Mouse (Mus musculus): ENCODE data around the gene Pam. TPM values are rescaled to one million over a fixed set of nuclear protein-coding genes. Genes with fewer than 3 reads are reported as not detected.
A peak's percentile ranks its signal among the peaks of the same experiment; 100 is the strongest.

Pam gene
- polyA plus RNA-seq, 1 experiment from 2014 or later, result 49.8 TPM

DNA sequence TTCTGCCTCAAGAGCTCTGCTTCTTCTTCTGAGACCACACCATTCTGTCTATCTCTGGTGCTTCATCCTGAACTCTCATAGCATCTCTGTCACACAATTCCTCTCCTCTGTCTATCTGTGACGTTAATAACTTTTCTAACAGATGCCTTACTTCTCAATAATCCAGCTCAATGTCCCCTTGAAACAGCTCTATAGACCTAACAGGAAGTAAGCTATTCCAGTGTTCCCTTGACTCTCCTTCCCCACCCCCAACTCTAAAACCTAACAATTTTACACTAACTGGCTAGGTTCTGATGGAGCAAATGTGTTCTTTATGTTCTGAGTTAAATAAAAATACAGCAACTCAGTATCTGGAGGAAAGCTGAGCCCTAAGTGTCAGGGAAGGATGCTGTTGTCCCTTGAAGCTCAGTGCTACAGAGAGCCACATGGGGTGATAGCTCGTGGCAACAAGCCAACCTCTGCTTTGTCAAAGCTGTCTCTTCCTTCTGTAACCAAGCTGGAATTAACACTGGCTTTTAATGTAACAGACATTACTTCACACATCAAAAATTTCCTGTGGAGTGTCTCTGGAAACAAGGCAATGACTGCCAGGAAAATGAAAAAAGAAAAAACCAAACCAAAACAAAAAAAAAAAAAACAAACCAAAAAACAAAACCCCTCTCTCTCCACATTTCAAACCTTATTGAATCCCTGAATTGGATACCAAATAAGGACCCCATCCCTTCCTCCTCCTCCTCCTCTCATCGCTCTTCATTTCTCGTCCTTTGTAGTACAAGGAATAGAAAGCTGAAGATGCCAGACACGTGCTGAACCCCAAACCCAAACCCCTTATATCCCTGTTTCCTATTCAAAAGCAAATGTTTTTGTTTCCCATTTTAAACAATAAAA lies 261.7 kb downstream of the Pam start:
- 46% methylated on average over 5 of the region's 5 CpGs for WGBS
- Histone ChIP-seq H3K36me3 (ENCODE audit: poor library complexity, severe bottlenecking) (peaks cover 12% of the 10 kb centered on the region), H3K9me3 (replicated peaks) (no peaks in the 10 kb centered on the region), H3K4me3 (no peak overlapping the region), H3K27me3 (no peaks in the 10 kb centered on the region), H3K4me2 (no peak overlapping the region), H3K9ac (no peak overlapping the region), H3K4me1 (peaks cover 18% of the 10 kb centered on the region), H3K27ac (peak overlapping the region; percentile 81)
- peak; percentile 90 for ATAC-seq

DNA sequence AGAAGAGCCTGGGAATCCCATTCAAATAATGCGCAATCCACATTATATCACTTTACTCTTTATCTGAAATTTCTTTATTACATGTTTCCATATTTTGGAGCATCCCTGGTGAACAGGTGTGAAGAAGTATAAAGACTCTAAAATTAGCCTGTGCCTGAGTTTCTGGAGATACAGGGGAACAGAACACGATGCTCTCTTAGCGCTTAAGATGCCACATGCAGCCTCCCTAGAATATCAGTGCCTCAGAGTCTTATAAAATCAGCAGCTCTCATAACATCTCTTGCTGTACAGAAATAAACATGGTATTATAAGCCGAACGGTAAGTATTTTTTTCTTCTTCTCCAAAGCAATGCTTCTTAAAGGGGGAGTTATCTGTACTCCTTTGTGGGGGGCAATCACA lies 267.4 kb downstream of the Pam start:
- H3K9me3 ChIP-seq (replicated peaks), result no peaks in the 10 kb centered on the region
- no peak overlapping the region for H3K4me3 ChIP-seq
- H3K27ac ChIP-seq, result no peak overlapping the region
- ATAC-seq, result no peak
- no peak overlapping the region for H3K9ac ChIP-seq
- no peaks in the 10 kb centered on the region for H3K27me3 ChIP-seq
- no peak overlapping the region for H3K4me2 ChIP-seq
- 0 out of 2 replicates have a peak, but pooled peaks cover 2% of the 10 kb centered on the region for H3K4me1 ChIP-seq
- WGBS, result 100% methylated on average over 5 of the region's 5 CpGs
- H3K36me3 ChIP-seq (ENCODE audit: poor library complexity, severe bottlenecking), result peaks cover 12% of the 10 kb centered on the region

DNA sequence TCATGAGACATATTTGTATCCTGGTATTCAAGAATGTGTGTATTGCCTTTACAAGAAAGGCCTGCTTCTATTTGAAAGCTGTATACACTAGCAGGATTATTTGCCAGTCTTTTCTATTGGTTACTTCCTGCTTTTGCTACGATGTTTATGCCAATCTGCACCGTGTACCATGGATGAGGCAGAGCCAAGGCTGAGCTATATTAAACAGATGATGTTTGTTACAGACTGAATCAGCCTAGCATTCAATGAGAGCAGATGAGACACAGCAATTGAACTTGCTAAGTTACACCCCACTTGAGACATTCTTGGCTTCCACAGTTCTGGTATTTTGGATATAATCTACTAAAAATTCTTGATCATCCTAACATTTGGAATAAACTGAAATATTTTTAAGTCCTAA lies 267.9 kb downstream of the Pam start:
- Histone ChIP-seq H3K9me3 (replicated peaks) (no peaks in the 10 kb centered on the region), H3K4me2 (no peak overlapping the region), H3K4me1 (no peaks in the 10 kb centered on the region), H3K27ac (no peak overlapping the region), H3K4me3 (no peak overlapping the region), H3K9ac (no peak overlapping the region), H3K27me3 (no peaks in the 10 kb centered on the region), H3K36me3 (ENCODE audit: poor library complexity, severe bottlenecking) (peaks cover 12% of the 10 kb centered on the region)
- ATAC-seq, result peak; percentile 71
- whole genome bisulfite sequencing, result 72% methylated on average over 2 of the region's 2 CpGs

DNA sequence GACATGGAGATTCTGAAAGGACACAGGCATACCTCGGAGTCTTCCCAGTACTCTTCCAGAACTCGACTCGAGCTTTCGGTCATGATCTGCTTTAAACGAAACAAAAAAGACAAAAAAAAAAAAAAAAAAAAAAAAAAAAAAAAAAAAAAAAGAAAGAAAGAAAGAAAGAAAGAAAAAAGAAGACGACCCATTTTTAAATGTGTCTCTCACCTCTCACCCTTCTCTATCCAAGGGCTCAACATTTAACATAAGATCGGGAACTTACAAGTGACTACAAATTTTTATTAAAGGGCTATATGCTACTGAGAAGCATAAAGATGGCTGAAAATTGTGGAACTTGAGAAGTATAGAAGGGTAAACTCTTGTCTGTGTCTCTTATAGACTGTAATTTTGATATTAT lies 272.5 kb downstream of the Pam start:
- Histone ChIP-seq H3K27ac (no peak overlapping the region), H3K4me1 (no peaks in the 10 kb centered on the region), H3K9me3 (replicated peaks) (no peaks in the 10 kb centered on the region), H3K4me2 (no peak overlapping the region), H3K4me3 (no peak overlapping the region), H3K27me3 (no peaks in the 10 kb centered on the region), H3K9ac (no peak overlapping the region), H3K36me3 (ENCODE audit: poor library complexity, severe bottlenecking) (peaks cover 2% of the 10 kb centered on the region; the same call in 1 of the 2 replicates)
- 95% methylated on average over 7 of the region's 7 CpGs for WGBS
- ATAC-seq, result no peak

DNA sequence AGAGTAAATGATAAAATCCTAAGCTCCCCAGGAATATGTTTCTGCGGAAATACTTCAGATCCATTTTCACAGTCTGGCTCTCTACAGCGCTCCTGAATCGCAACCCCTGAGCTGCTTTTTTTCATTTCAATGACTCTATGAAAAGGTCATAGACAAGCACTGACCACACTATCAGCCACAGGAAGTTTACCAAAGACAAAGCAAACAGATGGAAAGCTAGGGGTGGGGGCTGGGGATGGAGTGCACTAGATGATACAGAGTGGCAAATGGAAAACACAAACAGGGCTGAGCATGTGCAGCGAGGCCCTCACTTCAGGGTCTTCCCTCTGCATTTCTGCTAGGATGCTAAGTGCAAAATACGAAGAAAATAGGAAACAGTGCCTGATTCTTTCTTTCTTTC lies 273.2 kb downstream of the Pam start:
- Histone ChIP-seq H3K4me2 (no peak overlapping the region), H3K27me3 (no peaks in the 10 kb centered on the region), H3K4me3 (no peak overlapping the region), H3K27ac (no peak overlapping the region), H3K9ac (no peak overlapping the region), H3K4me1 (no peaks in the 10 kb centered on the region), H3K9me3 (replicated peaks) (no peaks in the 10 kb centered on the region), H3K36me3 (ENCODE audit: poor library complexity, severe bottlenecking) (peaks cover 9% of the 10 kb centered on the region; the same call in 1 of the 2 replicates)
- no peak for ATAC-seq
- WGBS, result 92% methylated on average over 5 of the region's 5 CpGs

DNA sequence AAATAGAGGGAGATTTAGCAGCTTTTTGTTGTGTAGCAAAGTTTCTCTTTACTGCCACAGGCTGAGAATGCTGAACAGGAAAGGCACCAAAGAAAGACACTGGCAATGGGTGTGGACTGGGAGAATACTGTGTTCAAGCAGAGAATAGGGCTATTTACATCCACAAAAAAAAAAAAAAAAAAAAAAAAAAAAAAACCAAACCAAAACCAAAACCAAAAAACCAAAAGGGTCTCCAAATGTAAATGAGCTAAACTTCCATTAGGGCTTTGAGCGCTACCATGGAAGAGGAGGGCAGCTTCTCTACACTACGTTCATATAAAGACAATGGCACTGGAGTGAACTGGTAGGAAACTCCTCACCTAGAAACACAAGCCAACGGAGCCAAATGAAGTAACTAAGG lies 274.2 kb downstream of the Pam start:
- H3K4me2 ChIP-seq, result no peak overlapping the region
- no peaks in the 10 kb centered on the region for H3K9me3 ChIP-seq (replicated peaks)

DNA sequence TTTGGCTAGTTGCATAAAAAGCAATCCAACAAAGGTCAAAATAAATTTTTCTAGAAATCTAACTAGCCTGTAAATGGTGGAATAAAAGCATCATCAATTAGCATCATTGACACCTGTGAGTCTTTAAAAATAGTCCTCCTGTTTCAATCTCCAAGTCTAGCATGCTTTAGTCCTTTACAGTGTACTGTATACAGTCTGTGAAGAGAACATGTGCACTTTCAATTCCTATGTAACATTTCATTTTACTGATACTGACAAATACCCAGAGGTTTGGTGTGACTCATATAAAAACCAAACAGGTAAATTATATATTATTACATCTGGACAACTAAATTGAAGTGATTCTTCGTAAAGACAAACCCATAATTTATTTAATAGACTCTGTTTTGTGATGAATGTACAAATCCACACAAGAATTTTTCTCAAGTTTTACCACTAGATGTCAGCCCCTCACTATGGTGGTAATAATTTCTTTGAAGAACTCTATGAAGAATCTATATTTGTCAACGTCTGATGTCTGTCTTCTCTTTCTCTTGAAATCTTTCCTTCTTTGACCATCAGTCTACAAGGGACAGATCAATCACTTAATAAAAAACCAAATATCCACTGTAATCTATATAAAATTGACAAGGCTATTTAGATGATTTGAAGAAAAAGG lies 286.1 kb downstream of the Pam start:
- Histone ChIP-seq H3K4me3 (no peak overlapping the region), H3K9me3 (replicated peaks) (no peaks in the 10 kb centered on the region), H3K4me2 (no peak overlapping the region), H3K27me3 (no peaks in the 10 kb centered on the region), H3K36me3 (ENCODE audit: poor library complexity, severe bottlenecking) (no peaks in the 10 kb centered on the region), H3K4me1 (no peaks in the 10 kb centered on the region), H3K27ac (no peak overlapping the region), H3K9ac (no peak overlapping the region)
- ATAC-seq, result peak; percentile 73
- 43% methylated on average over 2 of the region's 2 CpGs for WGBS

More for the DNA sequence above, 274.2 kb downstream of the Pam start:
- Histone ChIP-seq H3K27me3 (no peaks in the 10 kb centered on the region), H3K27ac (no peak overlapping the region), H3K36me3 (ENCODE audit: poor library complexity, severe bottlenecking) (peaks cover 9% of the 10 kb centered on the region; the same call in 1 of the 2 replicates), H3K9ac (no peak overlapping the region), H3K4me3 (no peak overlapping the region), H3K4me1 (no peaks in the 10 kb centered on the region)
- ATAC-seq, result no peak
- WGBS, result 86% methylated on average over 3 of the region's 3 CpGs

DNA sequence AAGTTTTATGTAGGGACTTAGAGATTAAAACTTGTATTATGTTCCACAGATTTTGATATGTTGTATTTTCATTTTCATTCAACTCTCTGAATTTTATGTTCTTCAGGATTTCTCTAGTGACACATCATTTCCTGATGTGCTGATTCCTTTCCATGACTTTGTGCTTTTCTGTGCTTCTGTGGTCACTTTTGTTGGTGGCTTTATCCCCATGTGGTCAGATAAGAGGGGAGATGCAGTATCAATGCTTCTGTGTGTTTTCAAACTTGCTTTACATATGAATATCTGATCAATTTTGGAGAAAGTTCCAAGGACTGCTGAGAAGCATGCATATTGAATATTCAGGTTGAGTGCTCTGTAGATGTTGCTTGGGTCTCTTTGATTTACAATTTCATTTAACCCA lies 290.9 kb downstream of the Pam start:
- ATAC-seq, result no peak
- Histone ChIP-seq H3K36me3 (ENCODE audit: poor library complexity, severe bottlenecking) (no peaks in the 10 kb centered on the region), H3K4me2 (no peak overlapping the region), H3K27me3 (no peaks in the 10 kb centered on the region), H3K9ac (no peak overlapping the region), H3K4me1 (no peaks in the 10 kb centered on the region), H3K4me3 (no peak overlapping the region), H3K9me3 (replicated peaks) (peaks cover 6% of the 10 kb centered on the region), H3K27ac (no peak overlapping the region)

DNA sequence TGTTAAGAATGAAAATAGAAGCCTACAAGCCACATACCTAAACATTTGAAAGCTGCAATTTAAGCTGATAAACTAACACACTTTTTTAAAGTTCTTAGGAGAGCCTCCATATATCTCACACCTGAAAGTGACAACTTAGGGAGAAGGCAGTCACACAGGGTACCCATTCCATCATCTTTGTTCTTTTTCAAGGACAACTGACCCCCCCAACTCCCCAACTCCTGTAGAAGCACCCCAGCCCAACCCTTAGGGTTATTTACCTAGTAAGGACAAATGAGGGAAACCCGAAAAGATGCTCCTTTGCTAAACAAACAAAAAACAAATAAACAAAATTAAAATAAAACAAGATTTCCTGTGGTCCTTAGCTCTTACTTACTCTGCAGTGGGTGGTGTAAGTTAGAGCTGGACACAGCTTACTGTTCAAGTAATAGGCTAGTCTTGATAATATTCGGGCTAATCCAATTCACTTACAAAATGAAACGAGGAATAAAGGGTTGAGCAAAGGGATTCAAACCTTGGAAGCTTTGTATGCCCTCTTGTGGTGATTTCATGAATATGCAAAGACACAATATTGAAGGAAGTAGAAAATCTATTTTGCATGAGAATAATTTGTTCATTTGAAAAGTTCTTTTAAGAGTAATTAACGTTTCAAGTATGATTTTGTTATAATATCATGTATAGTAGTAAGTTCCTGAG lies 293.1 kb downstream of the Pam start:
- H3K9ac ChIP-seq, result no peak overlapping the region
- no peak overlapping the region for H3K27ac ChIP-seq
- H3K9me3 ChIP-seq (replicated peaks), result peaks cover 6% of the 10 kb centered on the region
- WGBS, result 33% methylated on average over 4 of the region's 4 CpGs
- H3K27me3 ChIP-seq, result no peaks in the 10 kb centered on the region
- H3K36me3 ChIP-seq (ENCODE audit: poor library complexity, severe bottlenecking), result no peaks in the 10 kb centered on the region
- ATAC-seq, result peak; percentile 65; the same call in 1 of the 2 replicates
- H3K4me1 ChIP-seq, result no peaks in the 10 kb centered on the region
- no peak overlapping the region for H3K4me3 ChIP-seq
- H3K4me2 ChIP-seq, result no peak overlapping the region

DNA sequence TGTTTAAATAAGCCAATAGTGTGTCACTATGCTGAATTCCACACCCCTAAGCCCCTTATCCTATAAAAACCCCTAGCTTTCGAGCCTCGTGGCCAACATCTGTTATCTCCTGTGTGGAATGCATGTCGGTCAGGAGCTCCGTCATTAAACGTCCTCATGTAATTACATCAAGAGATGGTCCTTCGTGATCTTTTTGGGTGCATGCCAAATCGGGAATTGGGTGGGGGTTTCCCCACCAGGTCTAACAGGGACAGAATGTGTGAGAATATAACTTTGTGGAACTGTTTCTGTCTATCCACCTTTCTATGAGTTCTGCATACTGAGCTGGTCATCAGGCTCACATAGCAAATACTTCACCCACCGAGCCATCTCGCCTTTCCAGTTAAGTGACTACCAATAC lies 299.5 kb downstream of the Pam start:
- 91% methylated on average over 9 of the region's 9 CpGs for WGBS
- ATAC-seq, result no peak
- peaks cover 6% of the 10 kb centered on the region for H3K9me3 ChIP-seq (replicated peaks)
- no peak overlapping the region for H3K9ac ChIP-seq
- peaks cover 4% of the 10 kb centered on the region; the same call in 1 of the 2 replicates for H3K36me3 ChIP-seq (ENCODE audit: poor library complexity, severe bottlenecking)
- H3K4me1 ChIP-seq, result no peaks in the 10 kb centered on the region
- H3K27ac ChIP-seq, result no peak overlapping the region
- no peaks in the 10 kb centered on the region for H3K27me3 ChIP-seq
- H3K4me2 ChIP-seq, result no peak overlapping the region
- H3K4me3 ChIP-seq, result no peak overlapping the region

DNA sequence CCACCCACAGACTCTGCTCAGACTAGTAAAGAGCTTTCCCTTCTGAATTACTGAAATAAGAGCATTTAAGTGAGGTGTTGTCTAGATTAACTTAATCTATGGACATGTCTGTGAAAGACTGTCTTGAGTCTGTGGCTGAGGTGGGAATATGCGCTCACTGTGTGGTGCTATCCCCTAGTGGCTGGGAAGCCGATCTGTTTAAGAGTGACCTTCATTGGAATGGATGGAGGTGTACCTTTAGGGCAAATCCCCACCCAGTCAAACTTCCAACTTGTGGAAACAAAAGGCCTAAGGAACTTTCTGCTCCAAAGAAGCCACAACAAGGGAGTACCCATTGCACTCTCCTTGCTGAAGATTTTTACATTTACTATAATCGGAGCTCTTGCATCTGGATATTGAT lies 301.3 kb downstream of the Pam start:
- ATAC-seq, result no peak
- WGBS, result 92% methylated on average over 3 of the region's 3 CpGs
- Histone ChIP-seq H3K36me3 (ENCODE audit: poor library complexity, severe bottlenecking) (peaks cover 4% of the 10 kb centered on the region; the same call in 1 of the 2 replicates), H3K4me2 (no peak overlapping the region), H3K27me3 (no peaks in the 10 kb centered on the region), H3K4me1 (no peaks in the 10 kb centered on the region), H3K4me3 (no peak overlapping the region), H3K9me3 (replicated peaks) (no peaks in the 10 kb centered on the region), H3K27ac (no peak overlapping the region), H3K9ac (no peak overlapping the region)

DNA sequence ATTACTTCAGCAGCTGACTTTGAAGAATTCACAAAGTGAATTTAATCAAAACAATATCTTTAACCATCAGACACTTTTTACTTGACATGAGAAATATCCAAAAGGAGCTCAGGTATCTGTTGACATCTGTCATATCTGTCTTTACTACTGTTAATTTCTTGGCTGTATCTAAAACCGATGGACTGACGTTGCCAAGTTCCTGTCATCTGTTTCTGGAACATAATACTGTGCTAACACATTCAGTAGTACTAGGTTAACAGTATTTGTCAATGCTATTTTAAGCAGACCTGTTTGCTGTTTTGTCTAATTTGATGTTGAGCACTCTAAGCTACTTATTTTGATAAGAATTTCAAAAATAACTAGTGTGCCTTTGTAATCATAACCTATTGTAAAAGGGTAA lies 307.0 kb downstream of the Pam start:
- WGBS, result 94% methylated on average over 2 of the region's 2 CpGs
- ATAC-seq, result no peak

More for the DNA sequence above, 307.0 kb downstream of the Pam start:
- H3K36me3 ChIP-seq (ENCODE audit: poor library complexity, severe bottlenecking), result peaks cover 8% of the 10 kb centered on the region; the same call in 1 of the 2 replicates
- H3K4me2 ChIP-seq, result no peak overlapping the region
- no peak overlapping the region for H3K27ac ChIP-seq
- H3K27me3 ChIP-seq, result no peaks in the 10 kb centered on the region
- no peak overlapping the region for H3K4me3 ChIP-seq
- no peaks in the 10 kb centered on the region for H3K9me3 ChIP-seq (replicated peaks)
- no peak overlapping the region for H3K9ac ChIP-seq
- H3K4me1 ChIP-seq, result no peaks in the 10 kb centered on the region
